Mouse (Mus musculus): Measurements from ENCODE around the gene Ggct.

Ggct gene

GRCm38 (mm10) chr6:54952542-54952941 lies 40.2 kb downstream of the Ggct start:
- no peak for DNase-seq (ENCODE audit: low read depth, low spot score)

- no peak for DNase-seq (ENCODE audit: low read depth, low spot score)
Observed at GRCm38 (mm10) chr6:54948682-54949081, 44.1 kb downstream of the Ggct start.

GRCm38 (mm10) chr6:54946241-54946953 lies 46.4 kb downstream of the Ggct start:
- DNase-seq (ENCODE audit: low read depth, low spot score) = no peak

GRCm38 (mm10) chr6:54944551-54944950 lies 48.2 kb downstream of the Ggct start:
- no peak for DNase-seq (ENCODE audit: low read depth, low spot score)

- no peak for DNase-seq (ENCODE audit: low read depth, low spot score)
Observed at GRCm38 (mm10) chr6:54943753-54944152, 49.0 kb downstream of the Ggct start.

- no peak for DNase-seq (ENCODE audit: low read depth, low spot score)
Observed at GRCm38 (mm10) chr6:54943292-54943691, 49.5 kb downstream of the Ggct start.

GRCm38 (mm10) chr6:54941149-54941548 lies 51.6 kb downstream of the Ggct start:
- no peak for DNase-seq (ENCODE audit: low read depth, low spot score)

GRCm38 (mm10) chr6:54940126-54940525 lies 52.6 kb downstream of the Ggct start:
- no peak for DNase-seq (ENCODE audit: low read depth, low spot score)

GRCm38 (mm10) chr6:54939631-54940030 lies 53.1 kb downstream of the Ggct start:
- DNase-seq (ENCODE audit: low read depth, low spot score) = no peak

- DNase-seq (ENCODE audit: low read depth, low spot score) = no peak
Observed at GRCm38 (mm10) chr6:54936496-54936895, 56.3 kb downstream of the Ggct start.

- no peak for DNase-seq (ENCODE audit: low read depth, low spot score)
Observed at GRCm38 (mm10) chr6:54934930-54935329, 57.8 kb downstream of the Ggct start.

- no peak for DNase-seq (ENCODE audit: low read depth, low spot score)
Observed at GRCm38 (mm10) chr6:54934313-54934712, 58.4 kb downstream of the Ggct start.

- no peak for DNase-seq (ENCODE audit: low read depth, low spot score)
Observed at GRCm38 (mm10) chr6:54933866-54934265, 58.9 kb downstream of the Ggct start.

- DNase-seq (ENCODE audit: low read depth, low spot score) = no peak
Observed at GRCm38 (mm10) chr6:54933216-54933615, 59.5 kb downstream of the Ggct start.
